Mouse (Mus musculus) E14TG2a.4 (cell line): ENCODE measurements around the gene Bcam.

Source experiments
- CTCF ChIP-seq: conservative IDR thresholded peaks from 2 replicates; pipeline ENCODE4 v1.5.1; 2014; ENCODE audit warnings: low read length
- NANOG ChIP-seq: IDR thresholded peaks from 2 replicates; pipeline ENCODE4 v1.6.1; 2014; ENCODE audit warnings: borderline replicate concordance, low read length, mixed read lengths
- POU5F1 ChIP-seq: IDR thresholded peaks from 2 replicates; pipeline ENCODE4 v1.6.1; 2014; ENCODE audit warnings: low read length, borderline replicate concordance

- TF ChIP-seq CTCF: no peak
- TF ChIP-seq NANOG: no peak
- no peak for TF ChIP-seq POU5F1
Measured at GRCm38 (mm10) chr7:19755851-19756786, 14.7 kb downstream of the Bcam start.
